Mouse (Mus musculus) R1 (cell line): ENCODE results near the gene Gm45194.

ENCODE experiments used
- DNase-seq: peaks from one replicate; pipeline ENCODE4 v3.0.0-alpha.2; 2018; ENCODE audit warnings: low read depth, low spot score

The Gm45194 gene

DNA sequence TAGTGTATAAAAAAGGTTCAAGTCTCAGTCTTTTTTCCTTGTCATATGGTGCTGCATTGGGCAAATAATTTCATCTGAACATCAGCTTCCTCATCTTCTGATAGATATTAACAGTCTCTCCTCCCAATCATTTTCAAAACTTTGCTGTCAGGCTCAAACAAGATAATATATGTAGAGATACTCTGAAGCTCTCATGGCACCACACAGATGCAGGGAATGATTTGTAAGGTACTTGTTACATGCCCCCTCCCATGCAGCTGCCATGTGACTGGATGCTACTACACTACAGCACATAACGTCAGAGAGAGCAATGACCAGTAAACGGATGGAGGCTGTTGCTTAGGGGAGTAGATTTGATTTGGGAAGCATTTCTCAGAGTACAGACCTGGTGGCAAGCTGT lies at the start of gene Gm45194:
Gene Gm45194 (plus strand): TSS at position 301 of the 400 bp plus-strand sequence.
- no peak for DNase-seq

GRCm38 (mm10) chrX:111855878-111856277 lies 35.3 kb upstream of the Gm45194 start:
- no peak for DNase-seq

GRCm38 (mm10) chrX:111881251-111881650 lies 9.9 kb upstream of the Gm45194 start:
- DNase-seq, result no peak

- DNase-seq, result peak; percentile 17
Observed at GRCm38 (mm10) chrX:111894321-111895050, 3.3 kb downstream of the Gm45194 start.

GRCm38 (mm10) chrX:111895084-111895779 lies 4.0 kb downstream of the Gm45194 start:
- DNase-seq, result peak; percentile 8

DNA sequence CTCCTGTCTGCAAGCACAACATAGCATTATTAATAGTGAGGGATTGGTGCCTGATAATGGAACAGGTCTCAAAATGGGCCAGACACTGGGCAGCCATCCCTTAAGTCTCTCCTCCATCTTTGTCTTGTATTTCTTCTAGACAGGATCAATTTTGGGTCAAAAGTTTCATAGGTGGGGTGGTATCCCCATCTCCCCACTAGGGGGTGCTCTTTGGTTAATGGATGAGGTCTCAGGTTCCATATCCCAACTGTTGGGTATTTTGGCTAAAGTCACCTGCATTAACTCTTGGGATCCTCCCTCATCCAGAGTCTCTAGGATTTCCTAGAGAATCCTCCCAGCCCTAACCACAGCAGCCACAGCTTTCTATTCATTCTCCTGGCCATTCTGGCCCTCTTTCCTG lies 26.2 kb downstream of the Gm45194 start:
- peak; percentile 8 for DNase-seq

- no peak for DNase-seq
Observed at GRCm38 (mm10) chrX:111960909-111961308, 69.7 kb downstream of the Gm45194 start.

DNA sequence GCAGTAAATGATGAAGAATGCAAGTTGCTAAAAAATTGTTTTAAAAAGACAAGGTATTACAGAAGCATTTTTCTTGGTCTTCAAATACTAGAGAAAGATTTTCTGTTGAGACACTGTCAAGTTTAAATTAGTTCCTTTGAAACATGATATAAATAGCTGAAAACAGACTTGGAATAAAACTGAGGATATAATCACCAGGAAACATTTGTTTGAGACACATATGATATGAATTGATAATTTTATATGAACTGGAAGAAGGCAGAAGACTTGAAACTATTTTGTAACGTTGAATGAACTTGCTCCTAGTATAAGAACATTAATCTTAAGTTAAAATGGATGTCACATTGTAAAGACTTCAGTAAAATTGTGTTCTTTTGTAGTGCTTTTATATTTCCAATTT lies 108.5 kb downstream of the Gm45194 start:
- no peak for DNase-seq

DNA sequence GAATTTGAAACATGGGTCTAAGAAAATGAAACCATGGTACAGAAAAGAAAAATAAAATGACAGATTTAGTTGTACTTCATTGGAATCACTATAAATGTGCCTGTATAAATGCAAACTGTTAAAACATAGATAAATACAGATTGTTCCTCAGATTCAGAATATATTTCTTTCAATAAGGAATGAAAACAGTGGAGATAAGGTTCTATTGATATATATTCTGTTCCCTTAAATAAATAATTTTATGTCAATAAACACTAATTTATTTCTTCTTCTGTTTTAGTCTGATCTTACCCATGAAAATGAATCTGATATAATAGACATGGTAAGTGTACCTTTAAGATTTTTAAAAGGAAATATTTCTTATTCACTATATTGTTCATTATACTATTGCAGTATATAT lies 119.5 kb downstream of the Gm45194 start, which contains the start of gene Tex16:
Gene Tex16 (plus strand): TSS at position 301 of the 400 bp plus-strand sequence.
- DNase-seq, result no peak

DNA sequence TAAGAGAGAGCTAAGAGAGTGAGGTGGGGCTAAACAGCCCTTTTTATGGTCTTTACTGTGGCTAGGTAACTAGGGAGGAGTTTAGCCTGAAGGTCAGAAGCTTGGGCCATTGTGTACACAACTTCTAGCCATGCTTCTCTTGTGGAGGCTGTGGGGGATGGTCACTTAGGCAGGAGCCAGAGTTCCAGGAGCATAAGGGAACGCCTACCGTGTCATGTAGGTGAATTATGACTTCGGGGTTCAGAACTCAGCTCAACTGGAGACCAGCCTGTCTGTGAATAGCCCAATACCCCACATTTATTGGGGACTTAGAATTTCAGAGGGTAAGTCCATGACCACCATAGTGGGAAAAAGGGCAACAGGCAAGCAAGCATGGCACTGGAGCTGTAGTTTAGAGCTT lies 347.6 kb downstream of the Gm45194 start, which contains the start of gene 4933403O08Rik:
Gene 4933403O08Rik (plus strand): TSS at position 301 of the 400 bp plus-strand sequence.
- no peak for DNase-seq

- DNase-seq, result no peak
Observed at GRCm38 (mm10) chrX:112242916-112243315, 351.7 kb downstream of the Gm45194 start.

- no peak for DNase-seq
Observed at GRCm38 (mm10) chrX:112255513-112255912, 364.3 kb downstream of the Gm45194 start.

GRCm38 (mm10) chrX:112273550-112273949 lies 382.4 kb downstream of the Gm45194 start:
- DNase-seq, result no peak
